Mouse (Mus musculus): ENCODE data around the gene Dnmbp.

Dnmbp gene

GRCm38 (mm10) chr19:43803866-43804265 lies 136.1 kb downstream of the Dnmbp start:
- no peak for DNase-seq (ENCODE audit: low spot score in 2 of 2)

GRCm38 (mm10) chr19:43801427-43802051 lies 138.5 kb downstream of the Dnmbp start:
- DNase-seq (ENCODE audit: low spot score in 2 of 2), result no peak

GRCm38 (mm10) chr19:43797216-43797615 lies 142.8 kb downstream of the Dnmbp start:
- DNase-seq (ENCODE audit: low spot score in 2 of 2), result no peak
